Comparison of ENCODE assay signal across 17 mouse cellular contexts in the genomic region with DNA sequence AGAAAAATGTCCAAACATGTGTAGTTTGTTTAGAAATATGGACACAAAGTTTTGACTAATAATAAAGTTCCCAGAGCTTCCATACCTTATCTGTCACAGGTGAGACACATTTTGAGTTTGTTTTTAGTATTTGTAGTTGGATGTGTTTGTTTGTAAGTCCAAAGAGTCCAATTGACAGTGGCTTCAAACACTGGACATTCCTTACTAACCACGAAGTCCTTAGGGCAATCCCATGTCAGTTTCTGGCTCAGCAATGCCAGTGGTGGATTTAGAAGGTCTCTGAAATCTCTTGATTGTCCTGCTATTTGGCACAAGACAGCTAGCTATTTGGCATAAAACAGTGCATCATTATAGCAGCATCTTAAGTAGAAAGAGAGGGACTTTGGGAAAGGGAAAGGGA.
"Had no signal": no experiment of that assay in that cellular context is flagged by ENCODE, and none has a peak within 500 bp of the region (broad histone marks: within the 10 kb centered on the region; RNA-seq: fewer than 3 reads in every experiment).

No protein-coding gene starts in this region.

- H3K4me3 ChIP-seq: lung, embryonic 15.5 days; megakaryocyte, embryonic 14.5 days; midbrain, embryonic 13.5 days; midbrain, embryonic 15.5 days; neural tube, embryonic 12.5 days; stomach, embryonic 15.5 days had no signal

- ATAC-seq: lung, postnatal 0 days; midbrain, embryonic 13.5 days; midbrain, embryonic 15.5 days had no signal

- H3K36me3 ChIP-seq: lung, embryonic 15.5 days; midbrain, embryonic 15.5 days; neural tube, embryonic 12.5 days; stomach, embryonic 15.5 days had no signal

- H3K27ac ChIP-seq: lung, embryonic 15.5 days; macrophage; midbrain, embryonic 13.5 days; midbrain, embryonic 15.5 days; neural tube, embryonic 12.5 days; stomach, embryonic 15.5 days; stomach, postnatal 0 days had no signal

- H3K27me3 ChIP-seq: lung, embryonic 15.5 days; megakaryocyte, embryonic 14.5 days; midbrain, embryonic 13.5 days; midbrain, embryonic 15.5 days; neural tube, embryonic 12.5 days; stomach, embryonic 15.5 days had no signal

- DNase-seq: lung, adult 2 months; lung, postnatal 14 days; lung, postnatal 36 days; right cerebral cortex, postnatal 14 days; thymus, adult 2 months; thymus, postnatal 25 days; thymus, postnatal 4 days had no signal

- H3K4me2 ChIP-seq: lung, embryonic 15.5 days; midbrain, embryonic 11.5 days; midbrain, embryonic 13.5 days; midbrain, embryonic 15.5 days; neural tube, embryonic 12.5 days; stomach, embryonic 15.5 days had no signal

- H3K9me3 ChIP-seq: midbrain, embryonic 15.5 days; stomach, embryonic 15.5 days had no signal

- H3K9ac ChIP-seq: lung, embryonic 15.5 days; midbrain, embryonic 13.5 days; midbrain, embryonic 15.5 days; neural tube, embryonic 12.5 days; stomach, embryonic 15.5 days had no signal

- H3K4me1 ChIP-seq: lung, embryonic 15.5 days; midbrain, embryonic 13.5 days; midbrain, embryonic 15.5 days; neural tube, embryonic 12.5 days; stomach, embryonic 15.5 days had no signal
